Mouse (Mus musculus) stomach, embryonic 16.5 days (tissue): ENCODE results near the gene Sertad3. TPM values are rescaled to one million over a fixed set of nuclear protein-coding genes. Genes with fewer than 3 reads are reported as not detected.
A peak's percentile ranks its signal among the peaks of the same experiment; 100 is the strongest.

Source experiments
- ATAC-seq: fragments of 200-750 bp; cut with Nextera tagmentation; 2 replicates; pipeline ENCODE4 v1.8.0; 2017; ENCODE audit warnings: moderate number of reproducible peaks, moderate TSS enrichment; ENCODE audit not compliant: insufficient read depth, low FRiP score
- H3K27ac ChIP-seq: fragments of 300-500 bp; sonication (generic); 2 replicates; pipeline ENCODE4 v1.5.1; 2014; ENCODE audit warnings: low read length
- H3K27me3 ChIP-seq: fragments of 300-500 bp; sonication (generic); 2 replicates; pipeline ENCODE4 v1.6.1; 2014; ENCODE audit warnings: low read length, control low read depth, mixed read lengths; ENCODE audit not compliant: control insufficient read depth, insufficient read depth
- H3K36me3 ChIP-seq: fragments of 300-500 bp; sonication (generic); 2 replicates; pipeline ENCODE4 v1.6.1; 2014; ENCODE audit warnings: low read length; ENCODE audit not compliant: control insufficient read depth, insufficient read depth
- H3K4me1 ChIP-seq: fragments of 300-500 bp; sonication (generic); 2 replicates; pipeline ENCODE4 v1.6.1; 2014; ENCODE audit warnings: low read length, control low read depth, mixed read lengths; ENCODE audit not compliant: control insufficient read depth, insufficient read depth
- H3K4me2 ChIP-seq: fragments of 300-500 bp; sonication (generic); 2 replicates; pipeline ENCODE4 v1.6.1; 2014; ENCODE audit warnings: low read depth, low read length, mixed read lengths
- H3K4me3 ChIP-seq: fragments of 300-500 bp; sonication (generic); replicated peaks from 2 replicates; pipeline ENCODE4 v1.5.1; 2014; ENCODE audit warnings: mild to moderate bottlenecking, low read length
- H3K9ac ChIP-seq: fragments of 300-500 bp; sonication (generic); 2 replicates; pipeline ENCODE4 v1.6.1; 2014; ENCODE audit warnings: low read length
- H3K9me3 ChIP-seq: fragments of 300-500 bp; sonication (generic); replicated peaks from 2 replicates; pipeline ENCODE4 v1.6.1; 2016; ENCODE audit warnings: low read length, control low read depth; ENCODE audit not compliant: control insufficient read depth
- WGBS: fragments of 180-500 bp; shearing (Covaris S2); extraction: QIAGEN DNeasy Blood & Tissue Kit; methylation state at CpG from one replicate; pipeline ENCODE4 v1.1.7; 2014; 5-methylcytosine and 5-hydroxymethylcytosine counted together
- polyA plus RNA-seq: library from polyadenylated mRNA; unstranded; fragments of >200 nt; fragmentation: Nextera tagmentation; extraction: Ambion mirVana; gene quantifications from 2 replicates; pipeline ENCODE4 v1.2.1, GENCODE M21; 2015

Gene Sertad3
- polyA plus RNA-seq, 1 experiment from 2014 or later = 38.1 TPM

- Histone ChIP-seq H3K9me3 (no peaks in the 10 kb centered on the region), H3K4me1 (peaks cover 18% of the 10 kb centered on the region), H3K4me3 (peak overlapping the region; percentile 69), H3K4me2 (peak overlapping the region; percentile 91), H3K36me3 (no peaks in the 10 kb centered on the region), H3K27me3 (peaks cover 17% of the 10 kb centered on the region), H3K9ac (peak overlapping the region; percentile 70), H3K27ac (no peak overlapping the region)
- ATAC-seq = no peak
- 7% methylated on average over 52 of the region's 53 CpGs for WGBS
Observed at GRCm38 (mm10) chr7:27446521-27447418, 26.8 kb upstream of the Sertad3 start.

GRCm38 (mm10) chr7:27447419-27448286 lies 25.9 kb upstream of the Sertad3 start, which contains the start of the genes Sptbn4 and Blvrb:
Gene Sptbn4 (minus strand): TSS chr7:27447686.
Gene Blvrb (plus strand): TSS chr7:27447978.
- Histone ChIP-seq H3K4me1 (peaks cover 18% of the 10 kb centered on the region), H3K27me3 (peaks cover 17% of the 10 kb centered on the region), H3K4me2 (peak within 1 kb of the TSS; percentile 91), H3K4me3 (peak within 1 kb of the TSS; percentile 69), H3K9ac (peak within 1 kb of the TSS; percentile 74), H3K36me3 (no peaks in the 10 kb centered on the region), H3K27ac (peak within 1 kb of the TSS; percentile 50), H3K9me3 (no peaks in the 10 kb centered on the region)
- ATAC-seq = peak; percentile 95
- WGBS = 1% methylated on average over 54 of the region's 54 CpGs

- peak overlapping the region; percentile 50 for H3K27ac ChIP-seq
- H3K4me1 ChIP-seq = peaks cover 18% of the 10 kb centered on the region
- peak overlapping the region; percentile 69 for H3K4me3 ChIP-seq
- no peaks in the 10 kb centered on the region for H3K36me3 ChIP-seq
- ATAC-seq = no peak
- peaks cover 17% of the 10 kb centered on the region for H3K27me3 ChIP-seq
- WGBS = 52% methylated on average over 15 of the region's 15 CpGs
- H3K4me2 ChIP-seq = peak overlapping the region; percentile 78
- H3K9me3 ChIP-seq = no peaks in the 10 kb centered on the region
- H3K9ac ChIP-seq = peak overlapping the region; percentile 74
Observed at GRCm38 (mm10) chr7:27448421-27449206, 25.0 kb upstream of the Sertad3 start.

GRCm38 (mm10) chr7:27449256-27449862 lies 24.2 kb upstream of the Sertad3 start:
- peak overlapping the region; percentile 69; the same call in 1 of the 2 replicates for H3K4me3 ChIP-seq
- no peaks in the 10 kb centered on the region for H3K9me3 ChIP-seq
- ATAC-seq = no peak
- peaks cover 17% of the 10 kb centered on the region for H3K27me3 ChIP-seq
- H3K27ac ChIP-seq = peak overlapping the region; percentile 50
- H3K4me2 ChIP-seq = peak overlapping the region; percentile 78; the same call in 1 of the 2 replicates
- peaks cover 18% of the 10 kb centered on the region for H3K4me1 ChIP-seq
- 61% methylated on average over 10 of the region's 10 CpGs for WGBS
- no peaks in the 10 kb centered on the region for H3K36me3 ChIP-seq
- 0 out of 2 replicates have a peak overlapping the region, but pooled peaks have one; percentile 17 for H3K9ac ChIP-seq

- 88% methylated on average over 2 of the region's 2 CpGs for WGBS
Observed at GRCm38 (mm10) chr7:27451359-27451758, 22.2 kb upstream of the Sertad3 start.

GRCm38 (mm10) chr7:27452206-27452770 lies 21.3 kb upstream of the Sertad3 start:
- WGBS = 55% methylated on average over 13 of the region's 13 CpGs
- Histone ChIP-seq H3K27me3 (no peaks in the 10 kb centered on the region; the same call in 1 of the 2 replicates), H3K9ac (no peak overlapping the region), H3K4me3 (no peak overlapping the region), H3K27ac (no peak overlapping the region), H3K4me1 (peaks cover 11% of the 10 kb centered on the region; the same call in 1 of the 2 replicates), H3K9me3 (no peaks in the 10 kb centered on the region), H3K36me3 (no peaks in the 10 kb centered on the region), H3K4me2 (no peak overlapping the region)
- ATAC-seq = no peak

More at GRCm38 (mm10) chr7:27451359-27451758, 22.2 kb upstream of the Sertad3 start:
- peaks cover 14% of the 10 kb centered on the region for H3K4me1 ChIP-seq
- H3K4me3 ChIP-seq = no peak overlapping the region
- no peak overlapping the region for H3K9ac ChIP-seq
- H3K4me2 ChIP-seq = no peak overlapping the region
- ATAC-seq = no peak
- H3K9me3 ChIP-seq = no peaks in the 10 kb centered on the region
- peaks cover 9% of the 10 kb centered on the region for H3K27me3 ChIP-seq
- H3K27ac ChIP-seq = no peak overlapping the region
- H3K36me3 ChIP-seq = no peaks in the 10 kb centered on the region

- Histone ChIP-seq H3K4me3 (no peak overlapping the region), H3K9ac (no peak overlapping the region), H3K27me3 (no peaks in the 10 kb centered on the region), H3K36me3 (no peaks in the 10 kb centered on the region), H3K9me3 (no peaks in the 10 kb centered on the region), H3K4me1 (no peaks in the 10 kb centered on the region), H3K27ac (no peak overlapping the region), H3K4me2 (no peak overlapping the region)
- WGBS = 70% methylated on average over 10 of the region's 10 CpGs
- no peak for ATAC-seq
Observed at GRCm38 (mm10) chr7:27454461-27455121, 19.0 kb upstream of the Sertad3 start.
